Mouse (Mus musculus) lung, embryonic 16.5 days (tissue): Measurements from ENCODE around the gene Map3k10. TPM values are rescaled to one million over a fixed set of nuclear protein-coding genes. Genes with fewer than 3 reads are reported as not detected.

ENCODE experiments used
- ATAC-seq: fragments of 200-750 bp; cut with Nextera tagmentation; 2 replicates; pipeline ENCODE4 v1.8.0; 2017; ENCODE audit warnings: low read depth, mild to moderate bottlenecking, moderate library complexity
- H3K27ac ChIP-seq: fragments of 300-500 bp; sonication (generic); 2 replicates; pipeline ENCODE4 v1.5.1; 2014; ENCODE audit warnings: mild to moderate bottlenecking, control low read depth, low read length
- H3K27me3 ChIP-seq: fragments of 300-500 bp; sonication (generic); 2 replicates; pipeline ENCODE4 v1.6.1; 2014; ENCODE audit warnings: low read depth, low read length, mixed read lengths; ENCODE audit not compliant: control insufficient read depth, insufficient read depth
- H3K36me3 ChIP-seq: fragments of 300-500 bp; sonication (generic); 2 replicates; pipeline ENCODE4 v1.6.1; 2014; ENCODE audit warnings: low read length; ENCODE audit not compliant: control insufficient read depth, insufficient read depth
- H3K4me1 ChIP-seq: fragments of 300-500 bp; sonication (generic); replicated peaks from 2 replicates; pipeline ENCODE4 v1.6.1; 2014; ENCODE audit warnings: low read length, mixed read lengths; ENCODE audit not compliant: control insufficient read depth, insufficient read depth
- H3K4me2 ChIP-seq: fragments of 300-500 bp; sonication (generic); 2 replicates; pipeline ENCODE4 v1.6.1; 2014; ENCODE audit warnings: low read depth, low read length, control low read depth
- H3K4me3 ChIP-seq: fragments of 300-500 bp; sonication (generic); 2 replicates; pipeline ENCODE4 v1.5.1; 2014; ENCODE audit warnings: mild to moderate bottlenecking, low read length, control low read depth
- H3K9ac ChIP-seq: fragments of 300-500 bp; sonication (generic); 2 replicates; pipeline ENCODE4 v1.6.1; 2014; ENCODE audit warnings: low read length, control low read depth
- H3K9me3 ChIP-seq: fragments of 300-500 bp; sonication (generic); 2 replicates; pipeline ENCODE4 v1.6.1; 2016; ENCODE audit warnings: low read length; ENCODE audit not compliant: control insufficient read depth
- WGBS: fragments of 180-500 bp; shearing (Covaris S2); extraction: QIAGEN DNeasy Blood & Tissue Kit; methylation state at CpG from one replicate; pipeline ENCODE4 v1.1.7; 2014; 5-methylcytosine and 5-hydroxymethylcytosine counted together
- polyA plus RNA-seq: library from polyadenylated mRNA; unstranded; fragments of >200 nt; fragmentation: Nextera tagmentation; extraction: Ambion mirVana; gene quantifications from 2 replicates; pipeline ENCODE4 v1.2.1, GENCODE M21; 2015

Gene Map3k10
- polyA plus RNA-seq: 4.6 and 5.0 TPM in 2 replicates

- Histone ChIP-seq H3K36me3 (no peaks in the 10 kb centered on the region), H3K27ac (peak within 1 kb of the TSS; percentile 95), H3K9ac (peak within 1 kb of the TSS; percentile 86), H3K4me2 (peak within 1 kb of the TSS; percentile 100), H3K4me1 (peaks cover 19% of the 10 kb centered on the region), H3K9me3 (no peaks in the 10 kb centered on the region), H3K27me3 (no peaks in the 10 kb centered on the region), H3K4me3 (peak within 1 kb of the TSS; percentile 91)
- ATAC-seq: peak; percentile 98
- WGBS: 0% methylated on average over 27 of the region's 31 CpGs
Observed at GRCm38 (mm10) chr7:27674522-27675221, at the start of gene Map3k10. Gene Map3k10, minus strand, starts transcription at chr7:27674598.

GRCm38 (mm10) chr7:27721951-27722350, 47.6 kb upstream of the Map3k10 start:
- ATAC-seq: no peak
- no peaks in the 10 kb centered on the region for H3K36me3 ChIP-seq
- 88% methylated on average over 8 of the region's 8 CpGs for WGBS
- no peaks in the 10 kb centered on the region for H3K27me3 ChIP-seq
- no peak overlapping the region for H3K27ac ChIP-seq
- H3K4me2 ChIP-seq: no peak overlapping the region
- no peaks in the 10 kb centered on the region for H3K4me1 ChIP-seq
- H3K4me3 ChIP-seq: no peak overlapping the region
- no peaks in the 10 kb centered on the region for H3K9me3 ChIP-seq
- no peak overlapping the region for H3K9ac ChIP-seq

- H3K9me3 ChIP-seq: peaks cover 10% of the 10 kb centered on the region; the same call in 1 of the 2 replicates
- H3K4me1 ChIP-seq: no peaks in the 10 kb centered on the region
- H3K9ac ChIP-seq: no peak overlapping the region
- H3K27me3 ChIP-seq: no peaks in the 10 kb centered on the region
- no peak overlapping the region for H3K4me2 ChIP-seq
- no peak overlapping the region for H3K4me3 ChIP-seq
- no peaks in the 10 kb centered on the region for H3K36me3 ChIP-seq
- 87% methylated on average over 7 of the region's 7 CpGs for WGBS
- no peak overlapping the region for H3K27ac ChIP-seq
- no peak for ATAC-seq
Observed at GRCm38 (mm10) chr7:27710402-27710801, 36.0 kb upstream of the Map3k10 start.

DNA sequence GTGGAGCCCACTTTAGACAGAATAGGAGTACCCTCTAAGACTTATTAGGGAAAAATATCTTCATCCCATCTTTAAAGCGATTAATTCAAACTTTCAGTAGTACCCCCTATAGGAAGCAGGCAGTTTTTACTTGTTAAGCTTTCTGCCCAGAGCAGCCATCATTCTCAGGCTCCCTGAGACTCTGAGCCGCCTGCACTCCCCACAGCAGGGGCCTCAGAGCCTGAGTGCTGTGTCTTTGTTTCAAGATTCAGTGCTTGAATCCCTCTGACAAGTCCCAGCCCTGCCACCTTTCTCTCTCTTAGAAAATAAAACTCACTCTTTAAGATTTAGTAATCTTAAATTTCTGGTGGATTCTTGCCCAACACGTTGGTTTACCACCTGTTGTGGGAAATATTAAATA, 22.3 kb upstream of the Map3k10 start:
- Histone ChIP-seq H3K27me3 (no peaks in the 10 kb centered on the region), H3K27ac (no peak overlapping the region), H3K4me1 (no peaks in the 10 kb centered on the region), H3K36me3 (no peaks in the 10 kb centered on the region), H3K9ac (no peak overlapping the region), H3K9me3 (no peaks in the 10 kb centered on the region), H3K4me3 (no peak overlapping the region), H3K4me2 (no peak overlapping the region)
- WGBS: 49% methylated on average over 3 of the region's 3 CpGs
- ATAC-seq: no peak

- Histone ChIP-seq H3K9me3 (no peaks in the 10 kb centered on the region), H3K4me1 (0 out of 2 replicates have a peak, but pooled peaks cover 5% of the 10 kb centered on the region), H3K9ac (no peak overlapping the region), H3K36me3 (no peaks in the 10 kb centered on the region), H3K4me2 (no peak overlapping the region), H3K4me3 (no peak overlapping the region), H3K27ac (no peak overlapping the region), H3K27me3 (no peaks in the 10 kb centered on the region)
- WGBS: 41% methylated on average over 5 of the region's 5 CpGs
- no peak for ATAC-seq
Observed at GRCm38 (mm10) chr7:27691076-27691475, 16.7 kb upstream of the Map3k10 start.

DNA sequence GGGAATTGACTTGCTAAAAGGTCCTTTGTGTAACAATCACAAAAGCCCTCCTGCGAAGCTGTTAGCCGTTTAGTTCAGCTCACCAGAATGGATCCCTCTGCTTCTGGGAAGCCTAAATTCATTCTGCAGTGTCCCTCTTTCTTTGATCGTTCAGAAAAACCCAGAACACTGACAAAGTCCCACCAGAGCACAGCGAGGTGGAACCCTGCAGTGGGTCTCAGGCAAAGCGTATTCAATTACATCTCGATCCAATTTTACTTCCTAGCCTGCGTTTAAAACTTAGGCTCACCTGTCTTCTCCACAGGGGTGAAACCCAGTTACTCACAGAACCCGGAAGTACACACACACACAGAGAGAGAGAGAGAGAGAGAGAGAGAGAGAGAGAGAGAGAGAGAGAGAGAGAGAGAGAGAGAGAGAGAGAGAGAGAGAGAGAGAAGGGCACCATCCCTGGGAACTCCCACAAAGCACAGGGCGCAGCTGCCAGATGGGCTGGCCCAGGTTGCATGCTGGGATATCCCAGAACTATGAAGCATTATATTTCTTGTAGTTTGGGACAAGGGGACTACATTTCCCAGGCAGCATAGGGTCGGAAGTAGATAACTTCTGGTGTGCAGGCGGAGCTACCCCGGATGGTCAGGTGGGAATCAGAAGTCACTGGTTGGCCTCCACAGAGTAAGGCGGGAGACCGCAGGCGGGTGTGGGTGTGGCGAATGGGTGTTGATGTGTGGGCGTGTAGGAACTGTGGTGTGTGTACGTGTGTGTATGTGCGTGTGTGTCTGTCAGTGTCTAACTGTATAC, 14.6 kb upstream of the Map3k10 start, which contains the start of gene Zfp607b:
Gene Zfp607b (plus strand): TSS at position 526 of the 798 bp plus-strand sequence.
- Histone ChIP-seq H3K36me3 (no peaks in the 10 kb centered on the region), H3K4me2 (peak within 1 kb of the TSS; percentile 68), H3K27me3 (no peaks in the 10 kb centered on the region), H3K9ac (peak within 1 kb of the TSS; percentile 72), H3K4me1 (0 out of 2 replicates have a peak, but pooled peaks cover 5% of the 10 kb centered on the region), H3K27ac (no peak within 1 kb of the TSS; the same call in 1 of the 2 replicates), H3K9me3 (no peaks in the 10 kb centered on the region), H3K4me3 (peak within 1 kb of the TSS; percentile 54)
- WGBS: under 1% methylated on average over 19 of the region's 19 CpGs
- ATAC-seq: peak; percentile 99

- peak overlapping the region; percentile 68 for H3K4me2 ChIP-seq
- 30% methylated on average over 14 of the region's 14 CpGs for WGBS
- no peak overlapping the region for H3K27ac ChIP-seq
- H3K4me1 ChIP-seq: 0 out of 2 replicates have a peak, but pooled peaks cover 5% of the 10 kb centered on the region
- no peaks in the 10 kb centered on the region for H3K9me3 ChIP-seq
- no peaks in the 10 kb centered on the region for H3K36me3 ChIP-seq
- H3K27me3 ChIP-seq: no peaks in the 10 kb centered on the region
- H3K4me3 ChIP-seq: peak overlapping the region; percentile 54
- ATAC-seq: no peak
- peak overlapping the region; percentile 72 for H3K9ac ChIP-seq
Observed at GRCm38 (mm10) chr7:27688246-27688788, 13.9 kb upstream of the Map3k10 start.

DNA sequence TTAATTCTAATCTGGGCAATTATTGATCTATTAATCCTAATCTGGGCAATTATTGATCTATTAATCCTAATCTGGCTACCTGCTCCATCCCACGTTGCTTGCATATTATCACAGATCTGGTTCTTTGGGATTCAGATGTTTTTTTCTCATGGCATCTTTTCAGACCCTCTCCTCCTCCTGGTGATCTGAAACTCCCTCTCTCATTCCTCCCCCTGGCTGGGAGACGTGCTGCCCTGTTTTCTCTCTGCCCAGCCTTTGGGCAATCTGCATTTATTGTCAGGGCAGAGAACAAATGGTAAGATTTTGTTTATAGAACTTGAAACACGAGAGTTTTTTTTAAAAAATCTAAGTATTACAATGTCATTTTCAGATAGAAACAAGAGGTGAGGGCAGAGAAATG, 13.4 kb upstream of the Map3k10 start:
- no peak overlapping the region for H3K4me2 ChIP-seq

DNA sequence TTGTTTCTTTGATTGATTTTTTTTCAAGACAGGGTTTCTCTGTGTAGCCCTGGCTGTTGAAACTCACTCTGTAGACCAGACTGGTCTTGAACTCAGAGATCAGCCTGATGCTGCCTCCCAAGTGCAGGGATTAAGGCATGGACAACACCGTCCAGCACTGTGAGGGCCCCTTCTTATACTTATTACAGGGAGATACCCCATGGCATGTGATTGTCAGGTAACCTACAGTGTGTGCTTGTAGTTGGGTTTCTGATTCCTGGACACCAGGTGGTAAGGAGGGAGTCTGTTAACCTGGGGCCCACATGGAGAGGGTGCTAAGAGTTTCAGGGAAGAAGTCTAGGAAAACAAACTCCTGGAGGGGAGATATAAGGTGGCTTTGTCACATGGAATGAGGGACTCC, 12.6 kb upstream of the Map3k10 start:
- no peak overlapping the region for H3K4me2 ChIP-seq
- 85% methylated on average over 1 of the region's 1 CpGs for WGBS
- no peaks in the 10 kb centered on the region for H3K27me3 ChIP-seq
- H3K27ac ChIP-seq: no peak overlapping the region
- H3K9ac ChIP-seq: no peak overlapping the region
- H3K9me3 ChIP-seq: no peaks in the 10 kb centered on the region
- H3K36me3 ChIP-seq: no peaks in the 10 kb centered on the region
- ATAC-seq: no peak
- H3K4me3 ChIP-seq: no peak overlapping the region
- H3K4me1 ChIP-seq: 0 out of 2 replicates have a peak, but pooled peaks cover 5% of the 10 kb centered on the region

More for the DNA sequence above, 13.4 kb upstream of the Map3k10 start:
- H3K4me1 ChIP-seq: 0 out of 2 replicates have a peak, but pooled peaks cover 5% of the 10 kb centered on the region
- no peaks in the 10 kb centered on the region for H3K36me3 ChIP-seq
- WGBS: 57% methylated on average over 3 of the region's 3 CpGs
- H3K9me3 ChIP-seq: no peaks in the 10 kb centered on the region
- no peak overlapping the region for H3K9ac ChIP-seq
- H3K27me3 ChIP-seq: no peaks in the 10 kb centered on the region
- ATAC-seq: no peak
- H3K4me3 ChIP-seq: no peak overlapping the region
- H3K27ac ChIP-seq: no peak overlapping the region
